8 mouse cellular contexts compared by ENCODE assay signal in genomic region chr6:85187340-85188211, GRCm38 (mm10). TPM values are rescaled to one million over a fixed set of nuclear protein-coding genes. Genes with fewer than 3 reads are reported as not detected.
DNase-seq lines count a peak whose midpoint lies in the region; ATAC-seq and TF ChIP-seq lines count a peak whose summit lies in the region.

Gene Emx1 (plus strand): TSS chr6:85187438.

- no peak for TF ChIP-seq EP300 in liver, embryonic 14.5 days (IDR thresholded peaks at IDR 0.05; ENCODE audit: low read depth)

- DNase-seq in ES-CJ7 (ENCODE audit: low read depth, low spot score) = peak; percentile 82
- peak; percentile 28 to 39 for DNase-seq in adrenal gland, postnatal 36 days
- peak; percentile 84 to 95 for DNase-seq in kidney, postnatal 25 days
- no peak for DNase-seq in liver, embryonic 14.5 days (ENCODE audit: low read depth in 3 of 3, low spot score in 3 of 3)
- DNase-seq in spleen, postnatal 10 days (ENCODE audit: low spot score in 2 of 2) = no peak
- no peak for DNase-seq in spleen, adult 18-20 months

- H3K4me1 ChIP-seq in heart, embryonic 14.5 days (ENCODE audit: control insufficient read depth in 2 of 2, insufficient read depth in 2 of 2, low read length in 2 of 2) = peaks cover 5 to 19% of the 10 kb centered on the region in 2 experiments; a peak in 3 of 4 replicates
- H3K4me1 ChIP-seq in liver, embryonic 14.5 days (replicated peaks; ENCODE audit: control insufficient read depth in 2 of 2, insufficient read depth in 2 of 2, low read length in 1 of 2) = no peaks in the 10 kb centered on the region
- peaks cover 13% of the 10 kb centered on the region for H3K4me1 ChIP-seq in neural tube, embryonic 14.5 days (ENCODE audit: control insufficient read depth, insufficient read depth, low read length)

- peak within 1 kb of the TSS; percentile 15 to 37 for H3K4me3 ChIP-seq in heart, embryonic 14.5 days (ENCODE audit: control insufficient read depth in 1 of 2, insufficient read depth in 1 of 2, low read depth in 1 of 2, low read length in 2 of 2)
- peak within 1 kb of the TSS in 1 of 2 experiments; percentile 13; a peak in 1 of 4 replicates for H3K4me3 ChIP-seq in liver, embryonic 14.5 days (ENCODE audit: insufficient read depth in 1 of 2, low read depth in 2 of 2, low read length in 2 of 2)
- H3K4me3 ChIP-seq in neural tube, embryonic 14.5 days (ENCODE audit: low read depth, low read length) = peak within 1 kb of the TSS; percentile 23

- no peak for TF ChIP-seq CTCF in liver, embryonic 14.5 days (IDR thresholded peaks at IDR 0.05; ENCODE audit: low read depth)

- H3K4me2 ChIP-seq in heart, embryonic 14.5 days (ENCODE audit: low read length) = peak within 1 kb of the TSS; percentile 67
- peak within 1 kb of the TSS; percentile 39 for H3K4me2 ChIP-seq in liver, embryonic 14.5 days (ENCODE audit: low read depth)
- peak within 1 kb of the TSS; percentile 48 for H3K4me2 ChIP-seq in neural tube, embryonic 14.5 days (ENCODE audit: low read depth, low read length)

- H3K9ac ChIP-seq in heart, embryonic 14.5 days (ENCODE audit: low read length) = peak within 1 kb of the TSS; percentile 4
- H3K9ac ChIP-seq in liver, embryonic 14.5 days (replicated peaks) = no peak within 1 kb of the TSS
- no peak within 1 kb of the TSS for H3K9ac ChIP-seq in neural tube, embryonic 14.5 days (replicated peaks; ENCODE audit: low read depth, low read length)

- no peak for ATAC-seq in heart, embryonic 14.5 days (ENCODE audit: insufficient number of reproducible peaks, insufficient read depth, low FRiP score, low read depth)
- ATAC-seq in liver, embryonic 14.5 days (ENCODE audit: insufficient read depth) = no peak
- peak; percentile 48 for ATAC-seq in neural tube, embryonic 14.5 days (ENCODE audit: low read depth)

- H3K36me3 ChIP-seq in heart, embryonic 14.5 days (ENCODE audit: control insufficient read depth, insufficient read depth, low read length) = no peaks in the 10 kb centered on the region
- no peaks in the 10 kb centered on the region for H3K36me3 ChIP-seq in liver, embryonic 14.5 days (replicated peaks; ENCODE audit: control insufficient read depth, insufficient read depth, low read depth)
- H3K36me3 ChIP-seq in neural tube, embryonic 14.5 days (ENCODE audit: control insufficient read depth, insufficient read depth, low read length) = no peaks in the 10 kb centered on the region

- WGBS in heart, embryonic 14.5 days = under 1% methylated on average over 81 of the region's 81 CpGs
- WGBS in liver, embryonic 14.5 days (ENCODE audit: insufficient replicate concordance) = 1% methylated on average over 79 of the region's 81 CpGs
- WGBS in neural tube, embryonic 14.5 days = under 1% methylated on average over 54 of the region's 81 CpGs

- no peaks in the 10 kb centered on the region for H3K9me3 ChIP-seq in heart, embryonic 14.5 days (ENCODE audit: control insufficient read depth, low read length)
- H3K9me3 ChIP-seq in liver, embryonic 14.5 days (ENCODE audit: control insufficient read depth, low read length) = no peaks in the 10 kb centered on the region
- no peaks in the 10 kb centered on the region for H3K9me3 ChIP-seq in neural tube, embryonic 14.5 days (ENCODE audit: control insufficient read depth, low read length)

- H3K27ac ChIP-seq in heart, embryonic 14.5 days (replicated peaks in 1 of 2; ENCODE audit: control insufficient read depth in 1 of 2, insufficient read depth in 1 of 2, low read depth in 2 of 2, low read length in 2 of 2) = no peak within 1 kb of the TSS
- H3K27ac ChIP-seq in liver, embryonic 14.5 days = no peak within 1 kb of the TSS
- no peak within 1 kb of the TSS for H3K27ac ChIP-seq in neural tube, embryonic 14.5 days (ENCODE audit: low read depth, low read length)

- peaks cover 89% of the 10 kb centered on the region for H3K27me3 ChIP-seq in heart, embryonic 14.5 days (ENCODE audit: control insufficient read depth, insufficient read depth, low read length)
- peaks cover 81% of the 10 kb centered on the region for H3K27me3 ChIP-seq in liver, embryonic 14.5 days (ENCODE audit: control insufficient read depth, insufficient read depth, low read length)
- H3K27me3 ChIP-seq in neural tube, embryonic 14.5 days (ENCODE audit: control insufficient read depth, insufficient read depth, low read length) = peaks cover 46% of the 10 kb centered on the region

RNA-seq across cellular contexts. Expression of gene Emx1, which starts in this region (rescaled TPM):
- total RNA-seq in adrenal gland, postnatal 36 days (2021) = not detected
- polyA plus RNA-seq in heart, embryonic 14.5 days (2014; fragmentation: Nextera tagmentation; extraction: Ambion mirVana) = not detected in 2 replicates
- polyA plus RNA-seq in liver, embryonic 14.5 days (2012; rRNA removed) = 0.03 and 0.12 TPM in 2 replicates
- polyA plus RNA-seq in liver, embryonic 14.5 days (2014; fragmentation: Nextera tagmentation; extraction: Ambion mirVana) = not detected in 2 replicates
- polyA plus RNA-seq in neural tube, embryonic 14.5 days (2014; fragmentation: Nextera tagmentation; extraction: Ambion mirVana) = 0.21 TPM in 1 of 2 replicates, not detected in the other

Comparison
In these comparisons a context has a peak if more than half of its experiments do, and no peak if none do; other contexts are left out.
1. Peak in DNase-seq in adrenal gland, postnatal 36 days; RNA of the gene not detected or under 1 TPM.
2. Peak in ATAC-seq, H3K4me3 ChIP-seq and H3K4me2 ChIP-seq in neural tube, embryonic 14.5 days; RNA of the gene not detected or under 1 TPM.
3. DNase-seq: peak in ES-CJ7 (single experiment) and kidney, postnatal 25 days (2 of 2); none in liver, embryonic 14.5 days (0 of 3), spleen, postnatal 10 days (0 of 2) and spleen, adult 18-20 months (0 of 2).
4. Peak in every context shown above with its lines, with median percentiles within 50 percentile points of each other: H3K4me2 ChIP-seq.